Mouse (Mus musculus): ENCODE data around the gene Hspb7.

- TF ChIP-seq POLR2A (IDR thresholded peaks at IDR 0.05; ENCODE audit: insufficient read depth, low read depth, low read length), result no peak
- no peak for TF ChIP-seq CTCF (IDR thresholded peaks at IDR 0.05; ENCODE audit: insufficient read depth, low read depth, low read length)
Measured at GRCm38 (mm10) chr4:141446211-141446610, 25.6 kb downstream of the Hspb7 start.

Measured in olfactory bulb, adult 2 months (tissue).